Mouse (Mus musculus): ENCODE results near the gene Snai1.

DNA sequence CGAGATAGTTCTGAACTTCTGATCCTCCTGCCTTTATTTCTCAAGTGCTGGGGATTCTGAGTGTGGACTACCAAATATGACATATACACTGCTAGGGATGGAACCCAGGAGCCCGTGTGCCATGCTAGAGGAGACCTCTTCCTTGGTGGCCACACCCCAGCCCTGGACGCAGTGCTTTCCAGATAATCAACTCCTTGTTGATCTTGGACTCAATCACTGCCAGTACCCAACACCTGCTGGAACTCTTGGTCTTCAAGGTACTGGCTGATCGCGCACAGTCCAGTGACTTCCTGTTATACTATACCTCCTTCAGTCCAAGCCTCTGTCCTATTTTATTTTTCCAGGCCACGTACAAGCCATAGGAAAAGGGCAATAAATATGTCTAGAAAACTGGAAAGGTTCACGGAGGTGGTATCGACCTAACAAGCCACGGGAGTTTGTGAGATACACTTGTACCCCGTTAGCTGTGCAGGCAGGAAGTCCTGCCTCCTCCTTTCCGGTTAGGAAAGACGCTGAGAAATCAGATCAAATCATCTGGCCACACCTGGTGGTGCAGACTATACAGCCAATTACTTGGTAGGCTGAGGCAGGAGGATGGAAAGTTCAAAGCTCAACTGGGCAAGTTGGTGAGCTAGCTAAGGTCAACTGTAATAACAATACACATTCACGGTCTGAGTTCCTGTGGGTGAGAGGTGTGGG lies 35.3 kb upstream of the Snai1 start:
- TF ChIP-seq CTCF (IDR thresholded peaks at IDR 0.05; ENCODE audit: control insufficient read depth, insufficient read depth, low read length) (no peak), POLR2A (IDR thresholded peaks at IDR 0.05; ENCODE audit: borderline replicate concordance, control insufficient read depth, low read depth, low read length) (no peak)

All from bone marrow, adult 2 months (tissue).